Mouse (Mus musculus) erythroid progenitor cell, adult 5-6 weeks (primary cell): ENCODE results near the gene Dlgap4. TPM values are rescaled to one million over a fixed set of nuclear protein-coding genes. Genes with fewer than 3 reads are reported as not detected.

Source experiments
- ATAC-seq: replicated peaks from 2 replicates; pipeline ENCODE4 v1.8.0; 2016; ENCODE audit warnings: moderate number of reproducible peaks, mild to moderate bottlenecking, moderate TSS enrichment, inconsistent platforms; ENCODE audit not compliant: poor library complexity, low FRiP score, severe bottlenecking
- total RNA-seq, 2 experiments: library from RNA; stranded (forward) in 1 of 2; stranded (reverse) in 1 of 2; fragments of 150-400 nt in 1 of 2; fragments of 186-747, 209-891 nt in 1 of 2; gene quantifications; 2 replicates each; pipeline versions ENCODE4 v1.2.3 to v1.2.4; 2015 to 2017; ENCODE audit warnings: low replicate concordance in 2 of 2

Gene Dlgap4
- total RNA-seq, 2 experiments from 2014 or later, result 3.0 to 8.0 TPM

DNA sequence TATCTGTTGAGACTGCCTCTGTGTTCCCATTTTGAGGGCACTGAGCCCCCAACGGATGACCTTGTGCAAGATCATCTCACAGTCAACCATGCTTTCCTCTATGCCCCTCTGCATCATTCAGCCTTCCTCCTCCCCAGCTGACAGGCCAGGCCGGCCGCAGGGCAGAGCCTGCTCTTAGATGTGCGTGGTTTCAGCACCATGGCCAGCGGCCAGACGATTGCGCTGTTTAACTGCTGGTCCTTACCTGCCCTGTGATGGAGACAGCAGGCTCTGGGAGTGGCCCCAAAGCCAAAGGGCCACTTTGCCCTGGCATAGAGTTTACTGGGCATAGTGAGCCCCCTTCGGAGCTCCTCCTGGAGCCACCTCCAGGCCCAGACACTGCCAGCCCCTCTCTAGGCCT lies 39.3 kb downstream of the Dlgap4 start:
- no peak for ATAC-seq

DNA sequence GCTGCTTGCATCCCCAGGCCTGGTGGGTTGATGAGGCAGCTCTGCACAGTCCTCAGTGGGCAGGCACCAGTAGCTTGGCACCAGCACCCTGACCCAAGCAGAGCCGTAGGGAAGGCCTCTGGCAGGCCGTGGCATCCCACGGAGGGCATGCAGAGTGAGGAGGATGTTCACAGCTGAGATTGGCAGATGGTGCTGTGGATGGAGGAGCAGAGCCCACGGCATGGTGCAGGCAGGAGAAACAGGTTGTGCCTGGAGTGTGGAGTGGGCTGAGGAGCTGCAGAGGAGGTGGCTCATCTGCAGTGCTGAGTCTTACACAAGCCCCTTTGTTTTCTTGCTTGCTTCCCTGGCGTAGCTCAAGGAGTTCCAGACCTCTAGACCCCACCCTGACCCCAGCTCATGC lies 40.6 kb downstream of the Dlgap4 start:
- ATAC-seq, result no peak

DNA sequence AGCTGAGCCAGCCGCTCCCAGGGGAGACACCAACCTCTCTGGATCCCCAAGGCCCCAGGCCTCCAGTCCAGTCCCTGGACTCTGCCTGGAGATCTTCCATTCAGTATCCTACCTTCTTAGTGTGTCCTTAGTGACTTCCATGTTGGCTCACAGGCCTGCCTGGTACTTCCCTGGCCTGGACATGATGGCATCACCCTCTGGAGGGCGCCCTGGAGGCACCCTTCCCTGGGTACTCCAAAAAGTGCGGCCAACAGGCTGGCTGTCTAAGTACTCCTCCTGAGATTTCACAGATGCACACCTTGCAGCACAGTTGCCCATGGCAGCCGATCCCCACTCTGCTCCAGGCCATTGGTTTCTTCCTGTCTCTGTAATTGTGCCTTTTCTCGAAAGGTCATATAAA lies 42.1 kb downstream of the Dlgap4 start:
- ATAC-seq, result no peak

DNA sequence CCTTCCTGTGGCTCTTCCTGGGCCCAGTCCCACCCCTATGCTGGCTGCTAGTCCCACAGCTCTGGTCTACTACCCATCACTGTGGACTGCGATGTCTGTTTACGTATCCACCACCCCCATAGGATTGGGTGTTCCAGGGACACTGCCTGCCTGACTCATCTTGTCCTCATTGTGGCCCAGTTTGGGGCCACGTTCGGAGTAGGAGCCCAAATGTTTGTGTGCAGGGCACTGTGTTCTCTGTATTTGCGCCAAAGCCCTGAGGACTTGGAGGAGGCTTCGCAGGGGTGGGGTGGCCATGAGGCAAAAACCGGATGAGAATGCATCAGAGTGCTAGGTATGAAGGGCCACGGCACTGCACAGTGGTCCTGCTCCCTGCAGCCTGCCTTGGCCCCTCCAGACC lies 44.0 kb downstream of the Dlgap4 start:
- no peak for ATAC-seq

DNA sequence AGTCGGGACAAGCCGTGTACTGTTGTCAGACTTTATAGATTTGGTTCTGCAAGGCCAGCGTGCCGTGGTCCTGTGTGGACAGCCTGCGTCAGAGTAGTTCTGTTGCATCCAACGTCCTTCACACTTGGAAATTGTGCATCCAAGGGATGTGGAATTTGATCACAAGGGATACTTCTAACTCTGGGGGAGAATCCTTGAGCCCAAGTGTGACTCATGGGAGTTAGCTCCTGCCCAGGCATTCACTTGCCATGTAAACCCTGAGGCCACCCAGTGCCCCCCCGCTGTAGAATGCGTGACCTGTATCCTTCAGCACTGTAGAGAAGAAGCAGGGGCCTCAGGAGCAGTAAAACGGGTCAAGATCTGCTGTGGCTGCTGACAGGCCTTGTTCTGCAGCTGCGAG lies 44.7 kb downstream of the Dlgap4 start:
- ATAC-seq, result no peak

DNA sequence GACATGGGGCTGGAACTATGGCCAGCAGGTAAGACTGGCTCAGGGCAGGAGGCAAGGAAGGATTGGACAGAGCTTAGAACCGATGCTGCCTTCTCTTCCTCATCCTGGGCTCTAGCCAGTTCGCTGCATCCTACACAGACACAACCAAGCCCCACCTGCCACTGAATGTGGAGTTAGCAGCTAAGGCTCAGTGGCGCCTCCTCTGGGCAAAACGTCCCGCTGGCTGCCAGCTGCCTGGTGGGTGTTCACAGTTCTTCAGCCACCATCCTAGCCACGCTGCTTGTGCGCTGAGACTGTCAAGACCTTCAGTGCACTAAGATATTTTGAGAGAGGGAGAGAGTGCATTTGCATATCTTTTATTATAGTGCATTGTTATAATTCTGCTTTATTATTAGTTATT lies 45.2 kb downstream of the Dlgap4 start:
- ATAC-seq, result no peak

DNA sequence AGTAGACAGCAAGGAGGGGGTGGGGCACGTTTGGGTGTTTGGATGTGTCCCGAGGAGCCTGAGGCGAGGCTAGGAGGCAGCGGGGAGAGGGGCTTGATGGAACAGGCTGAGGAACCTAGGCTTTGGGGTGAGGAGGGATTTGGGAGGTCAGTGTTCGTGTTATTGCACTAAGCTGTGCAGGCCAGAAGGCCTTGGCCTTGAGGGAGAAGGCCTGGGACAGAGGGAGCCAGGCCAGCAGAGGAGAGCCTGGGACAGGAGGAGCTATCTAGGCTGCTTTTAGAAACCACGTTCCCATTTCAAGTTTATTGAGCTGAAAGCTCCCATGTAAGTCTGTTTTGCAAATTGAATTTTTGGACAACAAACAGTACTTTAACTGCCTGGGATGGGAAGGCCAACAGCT lies 46.5 kb downstream of the Dlgap4 start:
- no peak for ATAC-seq

DNA sequence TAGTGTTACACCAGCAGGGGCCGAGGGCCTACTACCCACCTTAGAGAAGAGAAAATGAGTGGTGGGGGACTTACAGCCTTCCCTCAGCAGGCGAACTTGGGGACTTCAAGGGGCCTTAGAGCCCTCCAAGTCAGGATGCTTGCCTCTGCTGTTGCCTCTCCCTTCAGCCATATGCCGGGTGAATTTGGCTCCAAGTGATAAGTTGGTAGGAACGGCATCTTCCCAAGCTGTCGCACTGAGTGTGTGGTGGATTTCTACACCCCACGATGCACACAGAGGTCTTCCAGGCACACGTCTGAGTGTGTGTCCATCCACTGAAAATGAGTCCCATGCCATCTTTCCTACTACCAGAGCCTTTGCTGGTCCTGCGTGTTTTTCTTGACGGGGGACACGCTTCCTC lies 49.7 kb downstream of the Dlgap4 start:
- no peak for ATAC-seq

DNA sequence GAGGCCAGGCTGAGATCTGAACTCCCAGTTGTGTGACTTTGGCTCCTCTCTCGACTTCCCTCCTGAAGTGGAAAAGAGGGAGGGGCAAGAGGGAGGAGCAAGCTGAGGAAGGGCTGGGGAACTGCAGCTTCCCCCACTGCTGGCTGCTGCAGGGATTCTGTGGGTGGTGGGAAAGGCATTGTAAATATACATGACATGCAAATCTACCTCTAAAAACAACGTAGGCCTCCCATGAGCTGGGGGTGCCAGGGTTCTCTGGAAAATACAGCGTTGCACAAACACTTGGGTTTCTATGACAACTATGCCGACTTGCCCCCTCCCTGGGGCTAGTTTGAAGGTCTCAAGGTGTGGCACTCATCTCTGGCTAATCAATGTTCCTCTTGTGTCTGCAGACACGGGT lies 50.9 kb downstream of the Dlgap4 start:
- no peak for ATAC-seq

DNA sequence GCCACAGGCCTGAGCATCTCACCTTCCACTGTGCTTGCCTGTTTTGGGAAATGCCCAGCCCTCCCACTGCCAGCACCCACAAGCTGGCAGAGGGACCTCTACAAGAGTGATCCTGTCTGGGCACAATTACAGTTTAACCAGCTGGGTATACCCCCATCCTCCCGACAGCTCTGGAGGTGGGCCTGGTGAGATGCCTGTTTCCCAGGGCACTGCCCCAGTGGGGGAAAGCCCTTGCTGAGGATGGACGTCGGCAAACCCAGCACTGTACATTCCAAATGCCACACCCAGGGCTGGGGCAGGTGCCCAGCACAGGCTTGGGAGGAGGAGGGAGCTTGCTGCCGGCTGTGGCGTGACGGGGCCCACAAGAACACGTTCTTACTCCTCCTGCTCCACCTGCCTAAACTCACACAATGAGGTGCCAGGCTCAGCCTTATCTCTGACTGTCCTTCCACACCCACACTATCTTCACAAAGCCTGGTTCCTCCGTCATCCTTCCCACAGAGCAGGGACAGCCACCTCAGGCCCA lies 51.6 kb downstream of the Dlgap4 start:
- 0 out of 2 replicates have a peak, but pooled peaks have one; percentile 37 for ATAC-seq

DNA sequence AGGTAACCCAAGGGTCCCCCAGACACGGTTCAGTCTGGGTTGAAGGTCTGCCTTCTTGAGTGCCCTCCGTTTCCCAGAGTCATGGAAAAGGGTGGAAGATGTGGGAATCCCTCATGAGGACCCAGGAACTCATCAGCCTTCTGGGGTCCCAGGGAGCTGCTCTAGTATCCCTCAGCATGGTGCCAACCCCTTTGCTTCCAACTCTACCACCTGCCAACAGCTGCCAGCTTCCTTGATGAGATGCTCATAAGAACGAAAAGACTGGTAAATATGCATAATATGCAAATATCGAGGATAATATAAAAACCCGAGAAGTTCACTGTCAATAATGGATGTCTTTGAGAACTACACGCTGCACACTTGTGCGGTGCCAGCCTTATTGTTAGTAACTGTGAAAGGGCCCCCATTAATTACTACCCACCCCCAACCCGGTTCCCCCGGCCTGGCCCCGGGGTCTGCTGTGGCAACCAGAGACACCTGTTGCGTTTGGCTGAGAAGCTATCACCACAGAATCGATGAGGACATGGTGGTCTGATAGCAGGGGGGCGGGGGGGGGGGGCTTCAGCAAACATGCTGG lies 52.2 kb downstream of the Dlgap4 start:
- no peak for ATAC-seq

DNA sequence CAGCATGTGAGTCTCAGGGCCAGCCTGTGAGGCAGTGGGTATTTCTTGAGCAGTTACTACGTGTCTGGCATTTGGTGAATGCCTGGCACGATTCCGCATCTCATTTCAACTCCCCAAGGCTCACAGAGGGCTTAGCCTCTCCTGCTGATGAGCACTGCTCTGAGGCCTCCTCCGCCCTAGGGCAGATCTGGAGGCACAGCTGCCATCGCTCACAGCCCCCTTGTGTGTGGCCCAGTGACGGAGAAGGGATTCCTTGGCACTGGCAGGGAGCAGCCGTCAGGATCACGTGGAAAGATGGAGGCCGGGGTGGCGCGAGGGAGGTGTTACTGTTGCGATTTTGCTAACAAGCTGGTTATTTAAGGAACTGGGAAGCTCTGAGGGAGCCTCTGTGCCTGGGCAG lies 52.7 kb downstream of the Dlgap4 start:
- no peak for ATAC-seq

DNA sequence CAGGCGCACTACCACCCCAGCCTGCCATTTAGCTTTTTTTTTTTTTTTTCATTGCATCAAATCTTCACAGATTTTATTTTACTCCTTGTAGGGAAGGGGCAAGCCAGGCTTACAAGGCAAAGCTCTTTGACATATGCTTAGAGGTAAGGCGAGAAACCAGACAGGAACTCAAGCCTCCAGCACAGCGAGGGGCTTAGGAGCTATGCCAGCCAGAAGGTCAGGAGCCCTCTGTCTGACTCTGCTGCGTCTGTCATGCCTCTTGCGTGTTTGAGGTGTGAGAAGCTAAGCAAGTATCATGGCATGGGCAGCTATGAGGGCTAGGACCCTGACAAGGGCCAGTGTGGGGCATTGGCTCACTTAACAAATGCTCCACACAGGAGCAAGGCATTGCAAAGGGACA lies 53.8 kb downstream of the Dlgap4 start:
- ATAC-seq, result no peak

DNA sequence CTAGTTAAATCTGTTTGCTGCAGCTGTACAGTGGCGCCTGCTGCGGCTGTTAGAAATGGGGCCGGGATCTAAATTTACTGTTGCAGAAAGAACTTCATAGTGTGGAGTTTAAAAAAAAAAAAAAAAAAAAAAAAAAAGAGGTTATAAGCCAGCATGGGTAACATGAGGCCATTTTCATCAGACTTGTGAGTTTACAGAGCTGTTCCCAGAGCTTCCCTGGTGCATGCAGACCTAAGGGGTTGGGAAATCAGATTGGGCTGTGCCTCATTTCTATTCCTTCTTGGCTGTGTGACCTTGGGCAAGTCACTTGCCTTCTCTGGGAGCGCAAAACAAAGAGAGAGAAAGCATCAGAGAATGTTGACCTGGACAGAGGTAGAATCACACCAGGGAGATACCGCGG lies 55.1 kb downstream of the Dlgap4 start:
- ATAC-seq, result no peak

DNA sequence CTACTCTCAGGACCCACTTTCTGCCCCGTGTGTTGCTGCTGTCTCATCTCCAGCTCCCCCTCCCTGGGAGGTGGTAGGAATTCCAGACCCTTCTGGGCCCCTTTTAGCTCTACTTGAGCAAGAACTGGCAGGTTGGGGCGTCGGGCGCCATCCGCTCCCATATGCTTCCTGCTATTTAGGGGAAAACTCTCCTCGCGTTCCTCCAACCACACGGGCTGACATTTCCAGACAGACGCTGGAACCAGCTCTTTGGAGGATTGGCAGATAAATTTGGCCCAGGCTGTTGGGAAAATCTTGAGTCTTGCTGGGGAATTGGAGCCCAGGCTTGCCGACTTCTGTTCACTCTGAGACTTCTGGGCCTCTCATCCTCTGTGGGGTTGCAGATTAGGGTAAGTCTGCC lies 59.8 kb downstream of the Dlgap4 start:
- ATAC-seq, result no peak

DNA sequence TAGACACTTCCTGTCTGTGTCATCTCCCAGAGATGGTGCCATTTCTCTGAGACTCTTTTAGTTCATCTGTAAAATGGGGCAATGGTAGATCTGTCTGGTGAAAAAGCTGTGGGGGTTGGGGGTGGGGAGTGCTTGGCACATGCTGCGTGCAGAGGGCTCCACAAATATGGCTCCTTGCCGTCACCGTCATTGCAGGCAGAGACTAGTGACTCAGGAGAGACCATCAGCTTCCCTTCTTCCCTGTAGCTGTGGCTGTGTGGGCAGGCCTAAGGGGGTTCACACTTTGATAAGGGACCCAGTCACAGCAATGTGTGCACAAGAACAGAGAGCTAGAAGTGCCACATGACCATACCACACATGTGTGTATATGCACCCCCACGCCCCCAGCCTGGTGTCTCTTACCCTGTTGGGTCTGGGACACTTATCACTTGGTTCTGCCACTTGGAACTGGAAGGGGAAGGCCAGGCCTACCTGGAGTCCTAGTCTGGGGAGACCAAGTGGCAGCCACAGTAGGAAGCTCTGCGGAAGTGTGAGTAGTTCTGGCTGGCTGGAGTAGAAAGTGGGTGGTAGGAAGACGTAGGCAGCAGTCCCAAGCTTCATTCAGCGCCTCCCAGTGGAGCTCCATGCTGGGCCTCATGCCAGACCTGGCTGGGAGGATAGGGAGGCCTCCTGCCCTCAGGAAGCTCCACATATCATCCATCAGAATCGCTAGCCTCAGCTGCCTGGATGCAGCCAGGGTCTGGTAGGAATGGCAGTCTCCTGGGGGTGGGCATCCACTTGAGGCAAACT lies 60.6 kb downstream of the Dlgap4 start:
- ATAC-seq, result no peak

DNA sequence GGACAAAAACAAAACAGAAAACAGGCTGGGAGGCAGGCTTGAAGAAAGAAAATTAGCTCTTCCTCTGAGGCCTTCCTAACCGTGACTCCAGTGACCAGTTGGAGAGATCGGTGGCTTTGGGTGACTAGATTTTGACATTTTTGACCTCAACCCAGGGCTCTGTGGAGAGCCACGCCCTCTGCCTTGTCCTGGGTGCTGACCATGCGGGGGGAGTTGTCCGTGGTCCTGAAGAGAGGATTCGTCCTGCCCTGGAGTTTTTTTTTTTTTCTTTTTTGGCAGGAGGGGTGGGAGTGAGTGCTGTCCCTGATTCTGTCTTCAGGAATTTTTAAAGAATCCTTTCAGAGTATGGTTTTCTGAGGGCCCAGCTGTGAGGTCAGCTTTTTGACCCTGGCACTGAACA lies 63.4 kb downstream of the Dlgap4 start:
- no peak for ATAC-seq

DNA sequence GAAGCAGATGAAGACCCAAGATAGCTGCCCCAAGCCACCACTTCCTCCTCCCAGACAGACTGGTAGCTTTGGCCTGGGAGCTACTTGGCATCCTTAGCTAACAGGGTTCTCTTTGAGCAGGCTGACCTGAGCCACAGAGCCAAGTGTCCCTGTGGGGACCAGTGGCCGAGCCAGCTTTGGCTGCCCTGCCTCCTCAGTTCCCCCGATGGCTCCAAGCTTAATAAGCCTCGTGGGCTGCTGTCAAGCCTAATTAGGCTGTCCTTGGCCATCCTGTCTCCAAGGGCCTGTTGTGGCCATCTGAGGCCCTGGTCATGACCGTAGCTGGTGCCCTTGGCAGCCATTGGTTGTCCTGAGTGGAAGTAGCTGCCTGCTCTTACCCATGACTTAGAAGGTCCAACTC lies 64.6 kb downstream of the Dlgap4 start:
- ATAC-seq, result no peak

DNA sequence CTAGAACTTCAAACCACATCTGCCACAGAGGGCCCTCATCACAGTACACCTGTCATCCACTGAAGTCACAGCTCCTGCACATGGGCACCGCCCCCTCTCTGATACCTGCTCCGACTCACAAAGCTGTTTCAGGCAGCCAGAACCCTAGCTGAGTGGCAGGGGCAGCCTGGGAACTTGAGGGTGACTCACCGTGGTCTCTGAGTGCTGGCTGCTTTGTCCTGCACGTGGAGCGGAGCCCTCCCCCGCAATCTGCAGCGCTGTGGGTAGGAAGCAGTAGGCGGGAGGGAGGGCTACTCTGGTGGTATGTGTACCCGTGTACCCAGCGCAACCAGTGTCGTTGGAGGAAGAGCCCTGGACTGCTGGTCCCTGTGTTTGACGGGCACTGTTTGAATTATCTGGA lies 69.5 kb downstream of the Dlgap4 start:
- ATAC-seq, result no peak

DNA sequence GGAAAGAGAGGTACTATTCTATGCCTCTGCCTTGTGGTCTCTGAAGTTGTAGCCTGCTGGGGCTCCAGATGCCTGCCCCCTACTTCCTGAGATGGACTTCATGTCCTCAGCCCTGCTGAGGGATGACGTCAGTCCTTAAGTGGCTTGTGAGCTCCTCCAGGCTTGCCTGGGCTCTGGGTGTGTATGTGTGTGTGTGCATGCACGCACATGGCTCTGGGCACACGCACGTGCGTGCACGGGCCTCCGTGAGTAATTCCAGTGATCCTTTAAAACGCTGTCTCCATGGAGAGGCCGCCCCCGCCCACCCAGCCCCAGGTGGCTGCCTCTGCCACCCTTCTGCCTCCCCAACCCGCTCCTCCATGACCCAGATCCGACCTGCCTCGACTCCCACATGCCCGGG lies 72.5 kb downstream of the Dlgap4 start:
- no peak for ATAC-seq

DNA sequence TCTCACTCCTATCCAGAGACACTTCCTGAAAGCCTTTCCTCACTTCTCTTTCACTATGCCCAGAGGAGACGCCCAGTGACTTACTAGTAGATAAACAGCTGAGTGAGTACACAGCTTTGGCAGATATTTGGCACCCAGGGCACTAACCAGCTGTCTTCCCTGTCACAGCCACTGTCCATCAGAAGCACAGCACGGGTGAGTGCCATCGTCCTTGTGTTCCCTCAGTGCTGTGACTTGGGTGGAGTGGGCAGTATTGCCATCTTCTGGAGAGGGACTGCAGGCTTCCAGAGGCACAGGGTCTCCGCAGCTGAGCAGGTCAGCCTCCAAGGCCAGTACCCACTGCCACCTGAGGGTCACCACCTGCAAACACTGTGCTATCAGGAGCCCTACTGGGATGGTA lies 73.2 kb downstream of the Dlgap4 start:
- ATAC-seq, result no peak

DNA sequence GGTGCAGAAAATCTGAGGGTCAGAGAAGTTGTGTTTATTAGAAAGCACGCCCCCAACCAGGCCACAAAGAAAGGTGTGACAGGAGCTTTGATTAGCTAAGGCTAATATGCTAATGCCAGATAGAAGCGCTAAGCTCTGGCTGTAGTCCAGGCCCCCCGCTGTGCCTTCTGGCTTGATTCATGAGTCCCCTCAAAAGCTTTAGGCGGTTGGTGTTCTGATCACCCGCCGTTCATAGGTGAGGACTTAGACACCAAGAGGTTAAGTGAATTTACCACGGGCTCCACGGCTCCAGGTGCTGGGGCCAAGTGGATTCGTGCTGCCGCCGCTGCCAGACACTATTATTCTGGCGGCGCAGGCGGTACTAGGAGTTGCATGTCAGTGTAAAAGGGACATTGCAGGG lies 75.1 kb downstream of the Dlgap4 start:
- ATAC-seq, result no peak
